Mouse (Mus musculus) CH12F3 (cell line): Measurements from ENCODE around the gene Celf2.

Source experiments
- in situ Hi-C: fragments of 300-500 bp; cut with MboI; formaldehyde crosslinking; loops from 2 replicates; pipeline ENCODE4 v1.14.3; 2020; ENCODE audit warnings: low sequenced_read_pairs

Celf2 gene

GRCm38 (mm10) chr2:6565175-6565574 is 944.2 kb downstream of the Celf2 start:
- in situ Hi-C loops, result no loop called here

DNA sequence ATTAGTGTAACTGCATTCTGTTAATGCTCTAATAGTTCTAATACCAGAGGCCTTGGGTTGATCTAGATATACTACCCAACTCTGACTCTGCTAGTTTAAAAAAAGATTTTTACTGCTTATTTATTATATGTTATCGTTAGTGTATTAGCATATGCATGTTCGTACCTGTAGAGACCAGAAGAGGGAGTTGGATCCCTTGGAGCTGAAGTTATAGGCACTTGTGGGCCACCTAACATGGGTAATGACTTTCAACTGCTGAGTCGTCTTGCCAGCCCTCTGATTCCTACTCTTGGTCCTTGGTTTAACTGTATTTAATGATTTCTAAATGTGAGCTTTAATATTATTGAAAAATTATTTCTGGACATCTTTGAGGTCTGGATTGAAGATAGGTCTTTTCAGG is 948.0 kb downstream of the Celf2 start:
- in situ Hi-C loops, result no loop called here

DNA sequence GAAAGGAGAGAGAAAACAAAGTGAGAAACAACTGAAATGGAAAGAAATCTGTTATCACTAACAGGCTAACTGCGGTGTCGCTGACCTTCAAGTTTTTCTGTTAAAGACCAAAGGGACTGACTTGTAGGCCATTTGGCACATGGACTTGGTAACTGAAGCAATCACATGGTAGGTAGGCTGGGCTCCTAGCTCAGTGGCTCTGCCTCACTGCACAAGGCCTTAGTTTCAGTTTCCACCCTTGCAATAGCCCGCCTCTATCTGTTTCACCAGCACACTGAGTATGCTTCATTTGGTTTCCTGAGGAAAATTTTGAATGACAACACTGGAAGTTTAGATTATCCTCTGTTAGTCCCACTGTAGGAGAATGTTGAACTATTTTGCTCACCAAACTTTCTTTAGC is 948.6 kb downstream of the Celf2 start:
- in situ Hi-C loops, result no loop called here

GRCm38 (mm10) chr2:6559581-6559980 is 949.8 kb downstream of the Celf2 start:
- in situ Hi-C loops, result no loop called here

DNA sequence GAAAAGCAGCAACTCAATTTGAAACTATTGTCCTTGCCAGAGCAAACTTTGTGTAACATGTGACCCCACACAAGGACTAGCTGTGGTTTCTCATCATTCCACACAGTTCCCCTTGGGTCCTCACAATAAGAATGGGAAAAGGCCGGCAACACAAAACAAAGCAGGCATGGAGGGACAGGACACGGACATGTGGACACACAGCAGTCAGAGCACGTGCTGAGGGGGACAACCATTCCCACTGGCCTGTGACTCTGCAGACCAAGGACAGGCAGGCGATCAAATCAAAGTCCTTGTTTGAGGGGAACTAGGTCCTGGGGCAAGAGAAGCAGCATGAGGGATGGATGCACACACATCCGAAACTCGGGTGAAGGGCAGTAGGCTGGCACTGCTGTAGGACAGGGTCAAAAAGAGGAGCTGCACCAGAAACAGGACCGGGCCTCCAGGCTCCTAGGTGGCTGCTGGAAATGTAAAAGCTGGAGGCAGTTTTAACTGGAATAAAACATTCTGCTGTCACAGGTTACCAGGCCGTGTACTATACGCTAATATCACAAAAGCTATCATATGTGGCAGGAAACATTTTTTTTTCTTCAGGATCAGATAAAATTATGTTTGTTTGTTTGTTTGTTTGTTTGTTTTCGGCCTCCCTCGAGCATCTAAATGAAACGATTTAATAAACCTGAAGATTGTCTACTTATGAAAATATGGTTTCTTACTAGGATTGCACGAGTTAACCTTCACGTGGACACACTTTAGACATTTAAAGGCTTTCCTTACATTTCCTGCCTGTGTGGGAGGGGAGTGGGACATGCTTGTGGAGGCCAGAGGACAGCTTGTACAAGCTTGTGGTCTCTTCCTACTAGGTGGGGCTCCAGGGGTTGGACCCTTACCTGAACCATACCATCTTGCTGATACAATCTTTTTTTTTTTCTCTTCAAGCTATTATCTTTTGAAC is 950.8 kb downstream of the Celf2 start:
- in situ Hi-C loops, result no loop called here

- in situ Hi-C loops, result no loop called here
Observed at GRCm38 (mm10) chr2:6557749-6558148, 951.6 kb downstream of the Celf2 start.

DNA sequence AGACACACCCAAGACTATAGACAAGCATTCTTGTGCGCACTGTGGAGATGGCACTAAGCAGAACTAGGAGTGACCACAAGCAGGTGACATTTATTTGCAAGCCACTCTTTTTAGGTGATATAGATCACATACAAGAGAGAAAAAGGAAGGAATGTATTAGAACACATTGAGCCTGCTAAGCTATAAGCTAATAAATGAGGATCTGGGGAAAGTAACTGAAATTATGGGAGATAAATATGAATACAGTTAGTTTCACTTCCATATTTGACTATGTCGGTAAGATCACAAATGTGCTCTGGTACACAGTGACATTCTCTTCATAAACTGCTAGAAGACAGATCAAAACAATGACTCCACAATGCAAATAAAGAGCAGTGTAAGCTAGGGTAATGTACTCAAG is 952.5 kb downstream of the Celf2 start:
- in situ Hi-C loops, result no loop called here

DNA sequence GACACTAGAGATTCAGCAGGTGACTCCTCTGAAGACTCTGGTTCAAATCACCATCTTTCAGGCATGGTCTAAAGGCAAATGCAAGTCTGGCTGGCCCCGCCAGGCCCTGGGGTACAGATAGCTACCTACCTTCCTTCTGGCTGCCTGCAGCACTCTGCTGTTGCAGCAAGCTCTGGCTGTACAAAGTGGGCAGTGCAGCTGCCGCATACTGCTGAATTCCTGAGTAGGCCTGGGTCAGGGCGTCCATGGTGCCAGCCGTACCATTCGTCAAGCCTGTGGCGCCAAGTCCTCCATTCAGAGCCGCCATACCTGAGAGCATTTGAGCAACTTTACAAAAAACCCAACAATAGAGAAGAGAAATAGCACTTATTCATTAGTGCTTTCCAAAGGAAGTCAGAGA is 955.7 kb downstream of the Celf2 start:
- in situ Hi-C loops, result no loop called here

- in situ Hi-C loops, result no loop called here
Observed at GRCm38 (mm10) chr2:6549251-6549650, 960.1 kb downstream of the Celf2 start.

- in situ Hi-C loops, result no loop called here
Observed at GRCm38 (mm10) chr2:6547139-6547664, 962.2 kb downstream of the Celf2 start.

DNA sequence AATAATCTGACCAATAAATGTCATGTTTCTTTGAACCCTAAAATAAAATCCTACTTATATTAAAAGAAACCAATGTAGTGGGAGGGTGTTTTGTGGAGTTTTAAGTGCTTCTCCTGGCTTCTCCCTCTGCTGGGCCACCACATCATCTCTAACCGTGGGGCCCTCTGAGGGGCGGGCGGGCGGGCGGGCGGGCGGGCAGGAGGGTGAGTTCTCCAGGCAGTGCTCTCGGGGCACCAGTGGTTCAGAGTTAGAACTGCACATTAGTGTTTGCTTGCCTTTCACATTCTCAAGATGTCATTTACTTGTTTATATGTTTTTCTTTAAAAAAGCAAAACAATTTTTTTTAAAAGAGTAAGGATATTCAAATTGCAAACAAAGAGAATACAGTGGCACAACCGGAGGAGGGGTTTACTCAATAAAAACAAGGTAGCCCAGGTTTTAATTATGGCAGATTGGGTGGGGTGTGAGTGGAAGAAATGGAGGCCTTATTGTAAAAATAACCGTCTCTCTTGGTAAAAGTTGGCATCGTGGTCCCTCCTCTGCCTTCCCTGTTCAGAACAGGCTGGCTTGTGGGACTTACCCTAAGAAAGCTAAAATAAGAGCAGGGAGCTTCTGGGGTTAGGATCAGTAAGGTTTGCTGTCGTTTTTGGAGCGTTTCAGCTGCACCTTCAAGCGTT is 962.8 kb downstream of the Celf2 start:
- in situ Hi-C loops, result no loop called here

DNA sequence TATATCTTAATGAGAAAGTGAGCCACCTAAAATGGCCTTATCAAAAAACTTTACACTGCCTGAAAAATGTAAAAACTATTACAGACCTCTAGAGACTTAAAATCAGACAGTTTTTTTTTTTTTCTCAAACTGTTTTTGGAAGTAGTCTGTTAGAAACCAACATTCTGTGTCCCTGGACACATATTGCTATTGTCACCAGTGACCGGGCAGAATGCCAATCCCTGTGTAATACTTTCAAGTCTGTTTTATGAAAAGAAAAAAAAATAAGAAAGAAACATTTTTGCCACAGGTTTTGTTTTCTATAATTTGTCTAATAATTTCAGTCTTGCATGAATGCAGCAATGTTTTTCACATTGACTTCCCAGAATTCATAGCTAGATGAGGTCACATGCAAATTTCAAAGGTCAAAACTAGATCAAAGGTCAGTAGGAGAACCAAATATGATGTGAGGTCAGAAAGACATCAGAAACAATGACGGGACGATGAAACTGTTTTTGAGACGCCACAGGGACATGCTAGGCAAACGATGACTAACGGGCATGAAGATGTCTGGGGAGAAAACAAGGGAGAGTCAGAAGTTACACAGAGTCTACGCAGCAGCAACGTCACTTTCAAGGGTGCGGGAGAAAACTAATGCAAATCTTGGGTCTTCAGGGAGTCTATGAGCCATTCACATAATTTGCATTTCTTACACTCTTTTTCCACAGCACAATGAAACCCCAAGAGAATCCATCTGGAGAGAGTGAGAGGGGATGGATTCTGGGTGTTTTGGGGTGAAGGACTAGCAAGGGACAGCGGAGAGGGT is 964.0 kb downstream of the Celf2 start:
- in situ Hi-C loops, result no loop called here

GRCm38 (mm10) chr2:6543650-6544049 is 965.7 kb downstream of the Celf2 start:
- in situ Hi-C loops, result no loop called here

- in situ Hi-C loops, result no loop called here
Observed at GRCm38 (mm10) chr2:6542556-6543180, 966.7 kb downstream of the Celf2 start.

- in situ Hi-C loops, result no loop called here
Observed at GRCm38 (mm10) chr2:6540825-6541224, 968.5 kb downstream of the Celf2 start.

DNA sequence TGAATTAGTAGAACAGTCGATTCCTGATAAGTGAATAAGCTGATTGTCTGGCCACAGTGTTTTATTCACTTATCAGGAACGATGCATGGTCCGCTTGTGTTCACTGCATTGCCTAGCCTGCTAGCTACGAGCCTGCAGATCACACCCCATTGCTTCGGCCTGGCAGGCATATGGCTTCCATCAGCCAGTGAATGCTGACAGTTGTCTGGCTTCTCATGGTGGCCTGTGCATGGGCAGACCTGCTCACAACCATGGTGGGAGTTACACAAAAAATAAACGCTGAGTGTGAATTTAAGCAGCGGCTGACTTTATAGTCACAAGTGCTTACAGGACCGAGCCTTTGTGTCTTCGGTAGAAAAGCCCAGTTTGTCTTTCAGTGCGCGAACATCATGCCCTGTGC is 969.3 kb downstream of the Celf2 start:
- in situ Hi-C loops, result no loop called here

GRCm38 (mm10) chr2:6538500-6538899 is 970.9 kb downstream of the Celf2 start:
- in situ Hi-C loops, result no loop called here

DNA sequence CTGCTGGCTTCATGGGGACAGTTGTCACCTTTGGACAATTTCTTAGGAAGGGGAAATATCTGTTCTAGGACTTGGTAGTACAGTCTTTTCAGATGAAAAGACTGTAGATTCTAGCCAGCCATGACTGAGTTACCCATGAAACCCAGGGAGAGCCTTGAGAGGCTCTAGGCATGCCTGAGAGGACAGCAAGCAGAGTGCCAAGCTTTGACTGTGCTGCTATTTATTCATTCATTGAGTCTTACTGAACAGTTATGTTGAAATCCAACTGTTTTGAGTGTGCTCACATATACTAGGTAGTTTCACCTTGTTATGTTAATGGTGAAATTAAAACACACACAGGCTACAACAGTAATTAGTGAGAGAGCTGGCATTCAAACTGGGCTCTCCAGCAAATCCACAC is 971.3 kb downstream of the Celf2 start:
- in situ Hi-C loops, result no loop called here

DNA sequence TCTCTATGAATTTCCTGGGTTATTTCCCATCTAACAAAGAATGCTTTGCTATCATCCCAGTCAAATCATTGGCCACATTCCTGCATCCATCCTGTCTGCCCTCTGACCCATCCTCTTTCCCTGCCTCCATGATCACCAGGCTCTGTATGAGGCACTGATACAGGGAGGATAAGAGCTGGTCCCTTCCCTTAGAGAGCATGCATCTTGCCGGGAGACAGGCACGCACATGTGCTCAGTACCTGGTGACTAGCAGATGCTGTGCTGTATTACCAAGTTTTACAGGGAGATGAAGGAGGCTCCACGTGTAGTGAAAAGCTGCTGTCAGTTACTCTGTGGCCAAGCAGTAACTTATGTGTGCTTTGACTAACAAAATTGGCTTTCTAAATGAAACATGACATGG is 972.0 kb downstream of the Celf2 start:
- in situ Hi-C loops, result no loop called here

- in situ Hi-C loops, result no loop called here
Observed at GRCm38 (mm10) chr2:6536372-6536771, 973.0 kb downstream of the Celf2 start.

DNA sequence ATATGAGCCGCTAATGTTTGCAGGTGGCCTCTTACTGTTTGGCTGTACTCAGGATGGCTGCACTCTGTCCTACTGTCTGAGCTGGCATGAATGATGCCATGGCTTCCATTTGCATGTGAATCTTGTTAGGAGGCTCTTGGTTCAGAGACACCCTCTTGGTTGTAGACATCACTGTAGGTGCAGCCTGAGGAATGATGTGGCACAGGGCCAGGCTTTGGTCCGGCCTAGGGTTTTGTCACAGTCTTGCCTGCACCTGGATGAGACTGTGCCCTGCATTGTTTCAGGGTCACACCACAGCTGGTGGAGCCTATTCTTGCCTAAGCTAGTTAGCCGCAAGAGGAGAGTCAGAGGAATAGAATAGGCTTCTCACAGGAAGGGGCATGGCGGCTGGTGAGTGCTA is 977.0 kb downstream of the Celf2 start:
- in situ Hi-C loops, result no loop called here
